Mouse (Mus musculus): Measurements from ENCODE around the gene Aldh1a1. TPM values are rescaled to one million over a fixed set of nuclear protein-coding genes. Genes with fewer than 3 reads are reported as not detected.
A peak's percentile ranks its signal among the peaks of the same experiment; 100 is the strongest.
"Not testable (repeated sequence)": the region's sequence is repeated elsewhere in the genome, so short reads cannot be mapped to it uniquely, and the experiment has no call there.

The Aldh1a1 gene
- polyA plus RNA-seq, 1 experiment, result 4.7 TPM

DNA sequence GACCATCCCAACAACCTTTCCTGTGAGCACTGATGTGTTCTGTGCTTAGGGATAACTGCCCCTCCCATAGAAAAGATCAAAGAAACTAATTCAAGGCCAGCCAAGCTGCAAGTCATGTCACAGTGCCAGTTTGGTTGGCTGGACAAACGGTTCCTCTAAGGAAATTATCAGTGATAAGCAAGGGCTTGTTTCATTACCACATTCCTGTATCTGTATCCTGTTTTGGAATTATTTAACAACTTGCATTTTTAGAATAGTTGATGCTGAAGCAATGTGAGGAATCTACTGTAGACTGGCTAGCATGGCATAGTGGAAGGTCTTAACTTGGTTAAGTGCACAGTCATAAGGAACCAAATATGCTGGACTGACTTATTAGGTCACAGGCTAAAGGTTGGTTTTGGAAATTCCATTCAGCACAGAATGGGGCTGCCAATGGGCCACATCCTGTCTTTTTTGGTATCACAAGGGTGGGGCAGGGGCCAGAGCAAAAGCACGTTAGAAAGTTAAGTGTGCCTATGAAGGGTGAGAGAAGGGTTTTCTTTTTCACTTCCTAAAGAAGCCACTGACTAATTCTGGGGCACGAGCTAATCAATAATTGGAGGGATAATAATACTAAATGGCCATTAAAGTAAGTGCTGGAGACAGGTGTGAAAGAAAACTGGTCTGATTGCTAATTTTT, 121.9 kb downstream of the Aldh1a1 start:
- Histone ChIP-seq H3K4me3 (ENCODE audit: insufficient read depth, low read depth, low read length) (no peak overlapping the region), H3K27me3 (replicated peaks; ENCODE audit: control insufficient read depth, insufficient read depth, low read length) (no peaks in the 10 kb centered on the region; the same call in 1 of the 2 replicates), H3K4me1 (ENCODE audit: control insufficient read depth, insufficient read depth, low read length) (no peaks in the 10 kb centered on the region), H3K36me3 (ENCODE audit: control insufficient read depth, insufficient read depth, low read length) (no peaks in the 10 kb centered on the region), H3K27ac (ENCODE audit: insufficient read depth, low read depth, low read length) (no peak overlapping the region)
- no peak for TF ChIP-seq POLR2A (IDR thresholded peaks at IDR 0.05; ENCODE audit: low read depth, low read length)
- TF ChIP-seq CTCF (conservative IDR thresholded peaks at IDR 0.05; ENCODE audit: insufficient read depth, insufficient read length, low read depth, low read length), result no peak
- no peak for DNase-seq
- WGBS, result 49% methylated on average over 3 of the region's 3 CpGs

DNA sequence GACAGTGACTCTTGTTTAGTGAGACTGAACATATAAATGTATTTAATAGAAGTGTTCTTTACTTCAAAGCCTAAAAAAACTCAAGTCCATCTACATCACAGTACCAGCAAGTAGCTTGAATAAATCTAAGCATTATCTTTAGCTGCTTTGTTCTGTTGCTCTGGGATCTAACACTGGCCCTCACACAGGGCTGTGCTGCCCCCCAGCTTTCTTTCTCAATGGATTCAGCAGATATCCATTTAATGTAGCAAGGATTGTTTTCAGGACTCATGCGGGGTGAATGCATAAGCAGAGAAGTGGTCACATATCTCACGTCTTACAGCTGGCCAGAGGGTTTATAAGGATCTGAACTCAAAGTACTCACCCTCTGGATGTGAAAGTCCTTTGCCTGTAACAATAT, 129.9 kb downstream of the Aldh1a1 start:
- H3K36me3 ChIP-seq (ENCODE audit: control insufficient read depth, insufficient read depth, low read length), result no peaks in the 10 kb centered on the region
- H3K4me3 ChIP-seq (ENCODE audit: insufficient read depth, low read depth, low read length), result no peak overlapping the region
- WGBS, result 72% methylated on average over 2 of the region's 2 CpGs
- no peaks in the 10 kb centered on the region for H3K4me1 ChIP-seq (ENCODE audit: control insufficient read depth, insufficient read depth, low read length)
- no peak for DNase-seq
- no peak overlapping the region for H3K27ac ChIP-seq (ENCODE audit: insufficient read depth, low read depth, low read length)
- no peaks in the 10 kb centered on the region; the same call in 1 of the 2 replicates for H3K27me3 ChIP-seq (replicated peaks; ENCODE audit: control insufficient read depth, insufficient read depth, low read length)
- no peak for TF ChIP-seq POLR2A (IDR thresholded peaks at IDR 0.05; ENCODE audit: low read depth, low read length)
- TF ChIP-seq CTCF (conservative IDR thresholded peaks at IDR 0.05; ENCODE audit: insufficient read depth, insufficient read length, low read depth, low read length), result no peak

DNA sequence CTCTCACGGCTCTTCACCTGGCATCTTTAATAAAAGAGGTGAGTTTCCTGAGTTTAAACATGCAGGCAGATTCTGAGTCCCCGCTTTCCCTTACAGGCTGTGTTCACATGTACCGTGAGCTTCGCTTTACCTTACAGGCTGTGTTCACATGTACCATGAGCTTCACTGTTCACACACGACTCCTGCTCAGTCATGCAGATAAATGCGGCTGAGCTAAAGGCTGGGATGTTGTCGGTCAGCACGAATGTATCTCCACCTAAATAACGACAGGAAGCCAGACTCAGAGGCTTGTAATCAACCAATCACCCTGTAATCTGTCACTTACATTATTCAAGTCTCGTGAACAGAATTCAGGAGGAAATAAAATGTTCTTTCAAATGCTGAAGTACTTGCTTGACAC, 130.9 kb downstream of the Aldh1a1 start:
- H3K27me3 ChIP-seq (replicated peaks; ENCODE audit: control insufficient read depth, insufficient read depth, low read length), result no peaks in the 10 kb centered on the region
- DNase-seq, result no peak
- TF ChIP-seq POLR2A (IDR thresholded peaks at IDR 0.05; ENCODE audit: low read depth, low read length) (no peak), CTCF (conservative IDR thresholded peaks at IDR 0.05; ENCODE audit: insufficient read depth, insufficient read length, low read depth, low read length) (no peak)
- H3K4me3 ChIP-seq (ENCODE audit: insufficient read depth, low read depth, low read length), result no peak overlapping the region
- no peaks in the 10 kb centered on the region for H3K4me1 ChIP-seq (ENCODE audit: control insufficient read depth, insufficient read depth, low read length)
- H3K36me3 ChIP-seq (ENCODE audit: control insufficient read depth, insufficient read depth, low read length), result no peaks in the 10 kb centered on the region
- H3K27ac ChIP-seq (ENCODE audit: insufficient read depth, low read depth, low read length), result no peak overlapping the region
- 48% methylated on average over 10 of the region's 10 CpGs for WGBS

DNA sequence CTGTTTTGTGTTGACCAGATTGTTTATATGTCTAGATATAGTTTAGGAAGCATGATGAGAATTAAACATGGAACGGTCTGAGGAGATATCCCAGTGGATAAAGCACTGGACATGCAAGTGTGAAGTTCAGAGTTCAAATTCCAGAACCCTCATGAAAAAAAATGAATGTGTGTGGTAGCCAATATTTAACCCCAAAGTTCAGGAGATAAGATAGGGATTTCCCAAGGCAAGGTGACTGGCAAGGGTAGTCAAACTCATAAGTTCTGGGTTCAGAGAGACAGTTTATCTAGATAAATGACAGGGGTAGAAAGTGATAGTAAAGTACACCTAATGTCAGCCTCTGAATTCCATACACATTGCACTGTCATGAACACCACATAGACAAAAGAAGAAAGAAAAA, 138.5 kb downstream of the Aldh1a1 start:
- Histone ChIP-seq H3K4me3 (ENCODE audit: insufficient read depth, low read depth, low read length) (no peak overlapping the region), H3K27me3 (replicated peaks; ENCODE audit: control insufficient read depth, insufficient read depth, low read length) (no peaks in the 10 kb centered on the region), H3K4me1 (ENCODE audit: control insufficient read depth, insufficient read depth, low read length) (no peaks in the 10 kb centered on the region), H3K36me3 (ENCODE audit: control insufficient read depth, insufficient read depth, low read length) (no peaks in the 10 kb centered on the region), H3K27ac (ENCODE audit: insufficient read depth, low read depth, low read length) (no peak overlapping the region)
- DNase-seq, result peak; percentile 41
- 48% methylated on average over 1 of the region's 1 CpGs for WGBS
- TF ChIP-seq CTCF (conservative IDR thresholded peaks at IDR 0.05; ENCODE audit: insufficient read depth, insufficient read length, low read depth, low read length), result no peak
- no peak for TF ChIP-seq POLR2A (IDR thresholded peaks at IDR 0.05; ENCODE audit: low read depth, low read length)

DNA sequence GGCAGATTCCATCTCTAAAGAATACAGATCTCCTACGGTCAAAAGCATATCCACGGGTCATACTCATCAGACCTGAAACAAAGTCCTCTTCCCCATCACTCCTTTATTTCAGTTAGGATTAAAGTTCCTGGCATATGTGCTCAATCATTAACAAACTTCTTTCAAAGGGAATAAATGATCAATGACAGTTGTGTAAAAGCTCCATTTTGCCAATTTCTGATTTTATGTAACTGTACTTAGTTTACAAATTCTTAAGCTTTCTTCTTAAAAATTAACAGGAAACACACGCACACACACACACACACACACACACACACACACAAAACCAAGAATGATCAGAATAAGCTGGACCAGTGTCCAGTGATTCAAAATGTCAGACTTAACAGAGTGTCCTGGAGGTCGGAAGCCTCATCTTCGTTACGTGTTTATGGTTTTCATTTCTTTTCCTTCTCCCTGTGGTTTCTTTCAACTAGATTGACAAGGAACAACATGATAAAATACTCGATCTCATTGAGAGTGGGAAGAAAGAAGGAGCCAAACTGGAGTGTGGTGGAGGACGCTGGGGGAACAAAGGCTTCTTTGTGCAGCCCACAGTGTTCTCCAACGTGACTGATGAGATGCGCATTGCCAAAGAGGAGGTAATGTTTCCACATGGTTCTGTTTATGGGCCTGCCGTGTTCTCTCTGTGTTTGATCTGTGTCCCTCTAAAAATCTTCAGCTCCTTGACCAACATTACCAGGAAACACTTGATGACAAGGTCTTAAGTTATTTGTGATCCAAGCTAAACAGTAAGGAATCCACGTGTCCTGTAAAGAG, 141.6 kb downstream of the Aldh1a1 start:
- H3K36me3 ChIP-seq (ENCODE audit: control insufficient read depth, insufficient read depth, low read length), result no peaks in the 10 kb centered on the region
- TF ChIP-seq CTCF (conservative IDR thresholded peaks at IDR 0.05; ENCODE audit: insufficient read depth, insufficient read length, low read depth, low read length), result no peak
- TF ChIP-seq POLR2A (IDR thresholded peaks at IDR 0.05; ENCODE audit: low read depth, low read length), result no peak
- no peak overlapping the region for H3K27ac ChIP-seq (ENCODE audit: insufficient read depth, low read depth, low read length)
- no peaks in the 10 kb centered on the region for H3K4me1 ChIP-seq (ENCODE audit: control insufficient read depth, insufficient read depth, low read length)
- no peak overlapping the region for H3K4me3 ChIP-seq (ENCODE audit: insufficient read depth, low read depth, low read length)
- H3K27me3 ChIP-seq (replicated peaks; ENCODE audit: control insufficient read depth, insufficient read depth, low read length), result no peaks in the 10 kb centered on the region
- peak; percentile 39 for DNase-seq
- 54% methylated on average over 12 of the region's 12 CpGs for WGBS

- Histone ChIP-seq H3K4me3 (ENCODE audit: insufficient read depth, low read depth, low read length) (no peak overlapping the region), H3K36me3 (ENCODE audit: control insufficient read depth, insufficient read depth, low read length) (no peaks in the 10 kb centered on the region), H3K4me1 (ENCODE audit: control insufficient read depth, insufficient read depth, low read length) (no peaks in the 10 kb centered on the region), H3K27me3 (replicated peaks; ENCODE audit: control insufficient read depth, insufficient read depth, low read length) (no peaks in the 10 kb centered on the region), H3K27ac (ENCODE audit: insufficient read depth, low read depth, low read length) (no peak overlapping the region)
- 0 out of 2 replicates have a peak, but pooled peaks have one; percentile 26 for TF ChIP-seq CTCF (conservative IDR thresholded peaks at IDR 0.05; ENCODE audit: insufficient read depth, insufficient read length, low read depth, low read length)
- no peak for TF ChIP-seq POLR2A (IDR thresholded peaks at IDR 0.05; ENCODE audit: low read depth, low read length)
- DNase-seq, result no peak
- WGBS, result 49% methylated on average over 3 of the region's 3 CpGs
Measured at GRCm38 (mm10) chr19:20644346-20644745, 151.8 kb downstream of the Aldh1a1 start.

DNA sequence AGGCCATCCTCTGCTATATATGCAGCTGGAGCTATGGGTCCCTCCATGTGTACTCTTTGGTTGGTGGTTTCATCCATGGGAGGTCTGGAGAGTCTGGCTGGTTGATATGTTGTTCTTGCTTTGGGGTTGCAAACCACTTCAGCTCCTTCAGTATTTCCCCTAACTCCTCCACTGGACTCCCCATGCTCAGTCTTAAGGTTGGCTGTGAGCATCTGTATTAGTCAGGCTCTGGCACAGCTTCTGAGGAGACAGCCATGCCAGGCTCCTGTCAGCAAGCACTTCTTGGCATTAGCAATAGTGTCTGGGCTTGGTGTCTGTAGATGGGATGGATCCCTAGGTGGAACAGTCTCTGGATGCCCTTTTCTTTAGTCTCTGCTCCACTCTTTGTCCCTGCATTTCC, 155.0 kb downstream of the Aldh1a1 start:
- H3K4me1 ChIP-seq (ENCODE audit: control insufficient read depth, insufficient read depth, low read length); H3K27me3 ChIP-seq (replicated peaks; ENCODE audit: control insufficient read depth, insufficient read depth, low read length); H3K27ac ChIP-seq (ENCODE audit: insufficient read depth, low read depth, low read length); H3K36me3 ChIP-seq (ENCODE audit: control insufficient read depth, insufficient read depth, low read length); H3K4me3 ChIP-seq (ENCODE audit: insufficient read depth, low read depth, low read length); DNase-seq: not testable (repeated sequence)

Measured in kidney, adult 2 months (tissue).